In genomic region chr5:65335298-65336074, GRCm38 (mm10) we compare ENCODE assay signal across 8 mouse cellular contexts. TPM values are rescaled to one million over a fixed set of nuclear protein-coding genes. Genes with fewer than 3 reads are reported as not detected.
A peak's percentile ranks its signal among the peaks of the same experiment; 100 is the strongest.
DNase-seq lines count a peak whose midpoint lies in the region; ATAC-seq and TF ChIP-seq lines count a peak whose summit lies in the region.

TSS of gene Rfc1 (minus strand) at chr5:65335670.

- CTCF ChIA-PET in Patski (lab: Charles Lee), result interaction anchor here (0.9 kb wide), 1 partner anchor 9 kb away, joined by 3 read pairs; no protein-coding TSS in a partner anchor

- H3K4me3 ChIP-seq in hindbrain, embryonic 13.5 days, result peak within 1 kb of the TSS; percentile 92

- DNase-seq in Patski (ENCODE audit: low read depth, low spot score), result peak; percentile 49
- peak; percentile 86 to 92 for DNase-seq in cerebellum, postnatal 14 days
- peak; percentile 85 to 87 for DNase-seq in frontal cortex, postnatal 14 days (ENCODE audit: low spot score in 2 of 2)
- DNase-seq in layer of hippocampus, postnatal 25 days (ENCODE audit: extremely low spot score in 1 of 2, low spot score in 1 of 2), result peak; percentile 72 to 86
- DNase-seq in lung, postnatal 25 days (ENCODE audit: low spot score), result peak; percentile 86
- peak; percentile 88 for DNase-seq in retina, embryonic 14.5 days (ENCODE audit: low spot score)
- DNase-seq in thymus, postnatal 4 days, result peak; percentile 90

- peak; percentile 96 for ATAC-seq in Patski
- peak; percentile 97 for ATAC-seq in hindbrain, embryonic 13.5 days (ENCODE audit: low FRiP score)

- no peaks in the 10 kb centered on the region for H3K36me3 ChIP-seq in hindbrain, embryonic 13.5 days

- H3K27ac ChIP-seq in hindbrain, embryonic 13.5 days, result 0 out of 2 replicates have a peak within 1 kb of the TSS, but pooled peaks have one; percentile 52

- peaks cover 8% of the 10 kb centered on the region; the same call in 1 of the 2 replicates for H3K4me1 ChIP-seq in hindbrain, embryonic 13.5 days (replicated peaks)

- peak within 1 kb of the TSS; percentile 86 for H3K4me2 ChIP-seq in hindbrain, embryonic 13.5 days

- in situ Hi-C loops in Patski (cut with MboI; ENCODE audit: low pct_unique_long_range_greater_than_20kb), result no loop called here

- TF ChIP-seq CTCF in Patski (IDR thresholded peaks at IDR 0.05), result no peak

- WGBS in hindbrain, embryonic 13.5 days, result under 1% methylated on average over 65 of the region's 65 CpGs

- H3K9me3 ChIP-seq in hindbrain, embryonic 13.5 days, result no peaks in the 10 kb centered on the region

- POLR2A ChIA-PET in Patski (lab: Charles Lee), result interaction anchor here (0.6 to 2.7 kb wide), 8 partner anchors 29 to 157 kb away, joined by 3 to 8 read pairs (median 3); partner anchors contain the start of genes Gm43552, Lias and Rpl9

- no peaks in the 10 kb centered on the region for H3K27me3 ChIP-seq in Patski
- no peaks in the 10 kb centered on the region for H3K27me3 ChIP-seq in hindbrain, embryonic 13.5 days

- H3K9ac ChIP-seq in hindbrain, embryonic 13.5 days, result peak within 1 kb of the TSS; percentile 85

RNA-seq across cellular contexts. Expression of gene Rfc1, which starts in this region (rescaled TPM):
- polyA plus RNA-seq in Patski (2021), result 50.2 TPM
- polyA plus RNA-seq in hindbrain, embryonic 13.5 days (2015; fragmentation: Nextera tagmentation; extraction: Ambion mirVana), result 39.2 and 40.6 TPM in 2 replicates
- 10 to 100 TPM; 28.5 to 29.5 TPM for total RNA-seq in layer of hippocampus, postnatal 25 days (2021)

Comparison
In these comparisons a context has a peak if more than half of its experiments do, and no peak if none do; other contexts are left out.
1. Peak in every context shown above with its lines: DNase-seq, ATAC-seq, H3K4me3 ChIP-seq and H3K27ac ChIP-seq.